Mouse (Mus musculus) embryo, embryonic 11.5 days (tissue): Measurements from ENCODE around the gene St3gal5.

ENCODE experiments used
- DNase-seq: peaks from one replicate; pipeline ENCODE4 v3.0.0-alpha.2; 2012; ENCODE audit warnings: low read depth, low spot score

Gene St3gal5

DNA sequence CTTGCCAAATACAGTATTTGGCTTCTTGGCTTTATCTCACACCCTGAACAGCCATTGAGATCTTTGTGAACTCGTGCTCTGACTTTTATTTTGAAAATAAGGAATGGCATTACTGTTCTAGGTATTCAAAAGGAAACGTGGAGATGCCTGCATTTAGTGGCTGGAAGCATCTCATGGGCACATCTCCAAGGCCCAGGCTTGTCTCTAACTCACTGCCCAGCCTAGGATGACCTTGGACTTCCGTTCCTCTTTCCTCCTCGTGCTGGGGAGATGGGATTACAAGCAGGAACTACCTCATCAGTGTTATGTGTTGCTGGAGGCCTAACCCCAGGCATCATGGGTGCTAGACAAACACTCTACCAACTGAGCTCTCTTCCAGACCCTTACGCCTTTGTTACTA is 105.9 kb downstream of the St3gal5 start:
- DNase-seq, result no peak
